Mouse (Mus musculus): ENCODE measurements around the gene Tab1.
A peak's percentile ranks its signal among the peaks of the same experiment; 100 is the strongest.

The Tab1 gene

GRCm38 (mm10) chr15:80202111-80202775 lies 69.3 kb downstream of the Tab1 start:
- DNase-seq (ENCODE audit: low spot score in 2 of 2), result peak; percentile 40 to 70

GRCm38 (mm10) chr15:80203406-80203805 lies 70.5 kb downstream of the Tab1 start:
- DNase-seq (ENCODE audit: low spot score in 2 of 2), result no peak

GRCm38 (mm10) chr15:80206057-80206565 lies 73.2 kb downstream of the Tab1 start:
- DNase-seq (ENCODE audit: low spot score in 2 of 2), result no peak

GRCm38 (mm10) chr15:80208446-80208845 lies 75.5 kb downstream of the Tab1 start:
- DNase-seq (ENCODE audit: low spot score in 2 of 2), result no peak
